Mouse (Mus musculus) C2C12 (cell line): ENCODE data around the gene Asrgl1.

Experiments used
- CTCF ChIP-seq: IDR thresholded peaks from one replicate; pipeline ENCODE4 v1.5.1; 2011; ENCODE audit not compliant: control insufficient read depth, insufficient read depth, insufficient read length
- MYOG ChIP-seq: IDR thresholded peaks from one replicate; pipeline ENCODE4 v1.6.1; 2011; ENCODE audit not compliant: control insufficient read depth, insufficient read length; ENCODE audit errors: extremely low read depth
- USF1 ChIP-seq: IDR thresholded peaks from one replicate; pipeline ENCODE4 v1.6.1; 2011; ENCODE audit warnings: low read depth, mild to moderate bottlenecking, control low read depth, moderate library complexity

GRCm38 (mm10) chr19:9110182-9110869 lies 25.1 kb downstream of the Asrgl1 start:
- TF ChIP-seq USF1 (no peak), CTCF (no peak), MYOG (no peak)
